In the genomic region with DNA sequence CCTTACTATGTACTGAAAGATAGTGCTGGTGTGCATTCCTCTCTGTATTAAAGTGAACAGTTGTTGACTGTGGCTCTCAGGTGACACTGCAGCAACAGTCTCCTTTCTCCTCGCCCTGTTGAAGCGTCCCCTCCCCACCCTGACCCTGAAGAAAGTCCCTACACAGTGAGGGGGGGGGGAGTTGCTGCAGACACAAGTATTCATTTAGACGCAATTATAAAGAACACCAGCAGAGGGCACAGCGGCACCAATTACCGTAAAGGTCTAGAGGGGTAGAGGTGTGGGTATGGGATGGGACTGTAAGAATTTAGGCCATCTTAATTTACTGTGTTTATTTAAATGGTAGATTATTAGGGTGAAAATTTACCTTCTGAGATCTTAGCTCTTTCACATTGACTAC, we compare ENCODE assay signal across 8 mouse cellular contexts. TPM values are rescaled to one million over a fixed set of nuclear protein-coding genes. Genes with fewer than 3 reads are reported as not detected.
DNase-seq lines count a peak whose midpoint lies in the region; ATAC-seq and TF ChIP-seq lines count a peak whose summit lies in the region.

No protein-coding gene starts in this region.

- peaks cover 41% of the 10 kb centered on the region for H3K36me3 ChIP-seq in heart, postnatal 0 days (replicated peaks; ENCODE audit: control insufficient read depth, insufficient read depth, low read length)
- H3K36me3 ChIP-seq in thymus, adult 2 months (ENCODE audit: control insufficient read depth, insufficient read depth, low read length), result peaks cover 78% of the 10 kb centered on the region
- H3K36me3 ChIP-seq in limb, embryonic 11.5 days (ENCODE audit: control insufficient read depth, insufficient read depth, low read length), result peaks cover 8% of the 10 kb centered on the region

- no peak overlapping the region for H3K27ac ChIP-seq in heart, postnatal 0 days (ENCODE audit: low read depth)
- H3K27ac ChIP-seq in thymus, adult 2 months (ENCODE audit: control insufficient read depth, insufficient read depth, low read length), result no peak overlapping the region
- H3K27ac ChIP-seq in limb, embryonic 11.5 days (replicated peaks; ENCODE audit: low read depth, low read length), result no peak overlapping the region

- no peak overlapping the region for H3K4me2 ChIP-seq in heart, postnatal 0 days (ENCODE audit: low read depth, low read length)
- H3K4me2 ChIP-seq in limb, embryonic 11.5 days (ENCODE audit: low read depth, severe bottlenecking), result no peak overlapping the region

- WGBS in heart, postnatal 0 days, result 62% methylated on average over 5 of the region's 5 CpGs
- 87% methylated on average over 5 of the region's 5 CpGs for WGBS in thymus, adult 2 months
- 72% methylated on average over 5 of the region's 5 CpGs for WGBS in limb, embryonic 11.5 days

- intact Hi-C loops in heart, postnatal 10 days (cut with DNase I), result no loop called here

- TF ChIP-seq EP300 in heart, postnatal 0 days (IDR thresholded peaks at IDR 0.05; ENCODE audit: low read depth), result no peak

- ATAC-seq in heart, postnatal 0 days (ENCODE audit: insufficient read depth, low read depth), result no peak
- ATAC-seq in limb, embryonic 11.5 days (ENCODE audit: insufficient number of reproducible peaks, low FRiP score, low TSS enrichment, low read depth), result no peak
- no peak for ATAC-seq in activated CD4-positive, CD25-positive, alpha-beta regulatory T cell, adult 4 months

- H3K4me1 ChIP-seq in heart, postnatal 0 days (ENCODE audit: control insufficient read depth, insufficient read depth), result no peaks in the 10 kb centered on the region
- H3K4me1 ChIP-seq in thymus, adult 2 months (replicated peaks; ENCODE audit: control insufficient read depth, insufficient read depth, low read length), result peaks cover 2% of the 10 kb centered on the region; the same call in 1 of the 2 replicates
- H3K4me1 ChIP-seq in limb, embryonic 11.5 days (ENCODE audit: control insufficient read depth, insufficient read depth, low read length), result no peaks in the 10 kb centered on the region

- DNase-seq in heart, postnatal 0 days (ENCODE audit: low spot score), result no peak
- DNase-seq in heart, postnatal 10 days, result no peak
- peak; percentile 47 for DNase-seq in thymus, adult 2 months
- DNase-seq in thymus, adult 18-20 months, result no peak
- peak; percentile 49 for DNase-seq in limb, embryonic 11.5 days (ENCODE audit: low spot score)
- DNase-seq in layer of hippocampus, adult 8-10 months (ENCODE audit: low spot score in 2 of 2), result no peak
- no peak for DNase-seq in cerebellum, postnatal 36 days

- peak; percentile 30; the same call in 1 of the 2 replicates for TF ChIP-seq CTCF in heart, postnatal 0 days (IDR thresholded peaks at IDR 0.05; ENCODE audit: low read depth)
- TF ChIP-seq CTCF in thymus, adult 2 months (IDR thresholded peaks at IDR 0.05; ENCODE audit: borderline replicate concordance, control insufficient read depth, extremely low read depth, insufficient read depth, low read length, poor library complexity), result no peak

- H3K4me3 ChIP-seq in heart, postnatal 0 days (ENCODE audit: low read depth, low read length), result no peak overlapping the region
- H3K4me3 ChIP-seq in thymus, adult 2 months (ENCODE audit: control insufficient read depth, insufficient read depth, low read length), result no peak overlapping the region
- H3K4me3 ChIP-seq in limb, embryonic 11.5 days (ENCODE audit: low read depth, low read length), result no peak overlapping the region

- no peaks in the 10 kb centered on the region for H3K27me3 ChIP-seq in heart, postnatal 0 days (ENCODE audit: control insufficient read depth, insufficient read depth, low read length)
- no peaks in the 10 kb centered on the region for H3K27me3 ChIP-seq in thymus, adult 2 months (ENCODE audit: control insufficient read depth, insufficient read depth, low read length)
- H3K27me3 ChIP-seq in limb, embryonic 11.5 days (ENCODE audit: control insufficient read depth, insufficient read depth, low read length), result no peaks in the 10 kb centered on the region

- no peak for TF ChIP-seq POLR2A in thymus, adult 2 months (IDR thresholded peaks at IDR 0.05; ENCODE audit: control insufficient read depth, extremely low read depth, insufficient read depth, low read length, poor library complexity)

- no peak overlapping the region for H3K9ac ChIP-seq in heart, postnatal 0 days (replicated peaks; ENCODE audit: low read depth, low read length)
- H3K9ac ChIP-seq in limb, embryonic 11.5 days (ENCODE audit: low read length), result no peak overlapping the region

- no peaks in the 10 kb centered on the region for H3K9me3 ChIP-seq in heart, postnatal 0 days (replicated peaks; ENCODE audit: control insufficient read depth, low read length)
- H3K9me3 ChIP-seq in limb, embryonic 11.5 days (ENCODE audit: control insufficient read depth, low read length), result no peaks in the 10 kb centered on the region

RNA-seq across cellular contexts. Expression of a gene that starts 17.7 kb away (rescaled TPM):
- total RNA-seq in heart, postnatal 0 days (2014; rRNA removed; ENCODE audit: low replicate concordance), result 20.6 and 22.0 TPM in 2 replicates
- 7.0 and 7.4 TPM in 2 replicates for polyA plus RNA-seq in heart, postnatal 0 days (2015; fragmentation: Nextera tagmentation; extraction: Ambion mirVana)
- total RNA-seq in heart, postnatal 10 days (2021), result 10 to 100 TPM; 28.5 to 29.4 TPM
- 113 and 166 TPM in 2 replicates for polyA plus RNA-seq in thymus, adult 2 months (2012; rRNA removed)
- polyA plus RNA-seq in limb, embryonic 11.5 days (2014; fragmentation: Nextera tagmentation; extraction: Ambion mirVana), result 21.8 and 24.5 TPM in 2 replicates
- polyA plus RNA-seq in activated CD4-positive, CD25-positive, alpha-beta regulatory T cell, adult 4 months (2017; shearing (Covaris generic)), result 10 to 100 TPM; 25.9 to 33.6 TPM
- 100 to 1,000 TPM; 158 to 203 (median 174) TPM for total RNA-seq in layer of hippocampus, adult 8-10 months (2022)

Comparison
In these comparisons a context has a peak if more than half of its experiments do, and no peak if none do; other contexts are left out.
1. DNase-seq: peak in thymus, adult 2 months (single experiment) and limb, embryonic 11.5 days (single experiment); none in heart, postnatal 0 days (single experiment), heart, postnatal 10 days (0 of 2), thymus, adult 18-20 months (0 of 2), layer of hippocampus, adult 8-10 months (0 of 2) and cerebellum, postnatal 36 days (0 of 2).